Mouse (Mus musculus) midbrain, postnatal 0 days (tissue): ENCODE data around the gene P2ry2. TPM values are rescaled to one million over a fixed set of nuclear protein-coding genes. Genes with fewer than 3 reads are reported as not detected.

Experiments used
- ATAC-seq: fragments of 200-750 bp; cut with Nextera tagmentation; 2 replicates; pipeline ENCODE4 v1.8.0; 2017; ENCODE audit warnings: moderate number of reproducible peaks, mild to moderate bottlenecking, moderate TSS enrichment, moderate library complexity; ENCODE audit not compliant: low FRiP score
- DNase-seq: peaks from one replicate; pipeline ENCODE4 v3.0.0-alpha.2; 2015; ENCODE audit warnings: low spot score
- H3K27ac ChIP-seq: fragments of 300-500 bp; sonication (generic); 2 replicates; pipeline ENCODE4 v1.5.1; 2014; ENCODE audit warnings: low read depth, mild to moderate bottlenecking, low read length, mixed read lengths
- H3K27me3 ChIP-seq: fragments of 300-500 bp; sonication (generic); 2 replicates; pipeline ENCODE4 v1.6.1; 2014; ENCODE audit warnings: low read length, control low read depth, mixed read lengths; ENCODE audit not compliant: insufficient read depth
- H3K36me3 ChIP-seq: fragments of 300-500 bp; sonication (generic); 2 replicates; pipeline ENCODE4 v1.6.1; 2014; ENCODE audit warnings: low read length, control low read depth, mixed read lengths; ENCODE audit not compliant: insufficient read depth
- H3K4me1 ChIP-seq: fragments of 300-500 bp; sonication (generic); 2 replicates; pipeline ENCODE4 v1.6.1; 2014; ENCODE audit warnings: mild to moderate bottlenecking, control low read depth, antibody characterized with exemption, low read length, mixed read lengths; ENCODE audit not compliant: insufficient read depth
- H3K4me2 ChIP-seq: fragments of 300-500 bp; sonication (generic); 2 replicates; pipeline ENCODE4 v1.6.1; 2014; ENCODE audit warnings: low read depth, mild to moderate bottlenecking, low read length, mixed read lengths; ENCODE audit not compliant: poor library complexity, severe bottlenecking
- H3K4me3 ChIP-seq: fragments of 300-500 bp; sonication (generic); 2 replicates; pipeline ENCODE4 v1.5.1; 2014; ENCODE audit warnings: low read depth, mild to moderate bottlenecking, low read length, moderate library complexity
- H3K9ac ChIP-seq: fragments of 300-500 bp; sonication (generic); replicated peaks from 2 replicates; pipeline ENCODE4 v1.6.1; 2014; ENCODE audit warnings: mild to moderate bottlenecking, low read length, moderate library complexity, mixed read lengths; ENCODE audit not compliant: poor library complexity, severe bottlenecking
- H3K9me3 ChIP-seq: fragments of 300-500 bp; sonication (generic); 2 replicates; pipeline ENCODE4 v1.6.1; 2016; ENCODE audit warnings: low read length, control low read depth
- CTCF ChIP-seq: IDR thresholded peaks from 2 replicates; pipeline ENCODE4 v1.5.1; 2016; ENCODE audit warnings: antibody characterized with exemption, mild to moderate bottlenecking
- WGBS: fragments of 180-500 bp; shearing (Covaris S2); extraction: QIAGEN DNeasy Blood & Tissue Kit; methylation state at CpG from one replicate; pipeline ENCODE4 v1.1.7; 2014; 5-methylcytosine and 5-hydroxymethylcytosine counted together
- polyA plus RNA-seq: library from polyadenylated mRNA; unstranded; fragments of >200 nt; fragmentation: Nextera tagmentation; extraction: Ambion mirVana; gene quantifications from 2 replicates; pipeline ENCODE4 v1.2.1, GENCODE M21; 2015
- total RNA-seq: library from RNA; depleted of rRNA; stranded (reverse); fragments of >200 nt; gene quantifications from 2 replicates; pipeline ENCODE4 v1.2.3, GENCODE M21; 2014

Gene P2ry2
- total and polyA plus RNA-seq, 2 experiments from 2014 or later: 0.16 to 0.44 TPM

DNA sequence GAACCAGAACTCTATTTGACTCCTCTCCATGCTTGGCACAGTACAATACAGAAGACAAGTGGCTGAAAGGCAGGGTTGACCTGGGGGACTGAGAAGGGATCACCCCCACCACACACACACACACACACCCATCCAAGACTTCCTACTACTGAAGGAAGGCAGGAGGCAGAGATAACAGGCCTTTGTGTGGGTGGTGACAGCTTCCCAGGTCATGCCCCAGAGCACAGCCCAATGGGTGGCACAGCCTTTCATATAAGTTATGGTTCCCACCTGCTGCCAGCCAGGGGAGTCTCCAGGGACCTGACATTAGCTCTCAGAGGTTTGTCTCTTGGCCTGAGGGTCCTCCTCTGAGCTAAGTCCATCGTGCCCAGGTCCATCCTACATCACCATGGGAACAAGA is 15.5 kb downstream of the P2ry2 start:
- TF ChIP-seq CTCF: no peak
- Histone ChIP-seq H3K27me3 (no peaks in the 10 kb centered on the region), H3K4me2 (no peak overlapping the region), H3K27ac (no peak overlapping the region), H3K9me3 (no peaks in the 10 kb centered on the region), H3K36me3 (no peaks in the 10 kb centered on the region), H3K4me3 (no peak overlapping the region), H3K9ac (no peak overlapping the region), H3K4me1 (no peaks in the 10 kb centered on the region)
- ATAC-seq (no peak), DNase-seq (no peak)
- WGBS: 73% methylated on average over 1 of the region's 1 CpGs

DNA sequence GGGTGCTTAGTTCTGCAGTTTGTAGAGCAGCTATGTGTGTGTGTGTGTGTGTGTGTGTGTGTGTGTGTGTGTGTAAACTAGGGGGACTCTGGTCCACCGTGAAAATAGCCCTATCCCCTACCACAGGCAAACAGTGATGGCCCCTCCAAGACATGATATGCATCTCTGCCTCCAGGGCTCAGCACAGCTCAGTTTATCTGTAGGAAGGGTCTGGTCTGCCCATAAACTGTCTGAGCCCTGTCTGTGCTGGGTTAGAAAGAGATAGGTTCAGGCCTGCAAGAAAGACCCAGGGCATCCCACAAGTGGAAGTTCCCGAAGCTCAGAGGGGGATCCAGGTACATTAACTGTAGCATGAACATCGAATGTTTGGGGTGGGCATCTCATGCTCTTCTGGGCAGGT is 16.7 kb downstream of the P2ry2 start:
- ATAC-seq (no peak), DNase-seq (no peak)
- H3K36me3 ChIP-seq: no peaks in the 10 kb centered on the region
- no peak overlapping the region for H3K4me2 ChIP-seq
- H3K4me1 ChIP-seq: no peaks in the 10 kb centered on the region
- H3K4me3 ChIP-seq: no peak overlapping the region
- no peak for TF ChIP-seq CTCF
- H3K9ac ChIP-seq: no peak overlapping the region
- 93% methylated on average over 3 of the region's 3 CpGs for WGBS
- no peaks in the 10 kb centered on the region for H3K27me3 ChIP-seq
- no peaks in the 10 kb centered on the region for H3K9me3 ChIP-seq
- no peak overlapping the region for H3K27ac ChIP-seq

DNA sequence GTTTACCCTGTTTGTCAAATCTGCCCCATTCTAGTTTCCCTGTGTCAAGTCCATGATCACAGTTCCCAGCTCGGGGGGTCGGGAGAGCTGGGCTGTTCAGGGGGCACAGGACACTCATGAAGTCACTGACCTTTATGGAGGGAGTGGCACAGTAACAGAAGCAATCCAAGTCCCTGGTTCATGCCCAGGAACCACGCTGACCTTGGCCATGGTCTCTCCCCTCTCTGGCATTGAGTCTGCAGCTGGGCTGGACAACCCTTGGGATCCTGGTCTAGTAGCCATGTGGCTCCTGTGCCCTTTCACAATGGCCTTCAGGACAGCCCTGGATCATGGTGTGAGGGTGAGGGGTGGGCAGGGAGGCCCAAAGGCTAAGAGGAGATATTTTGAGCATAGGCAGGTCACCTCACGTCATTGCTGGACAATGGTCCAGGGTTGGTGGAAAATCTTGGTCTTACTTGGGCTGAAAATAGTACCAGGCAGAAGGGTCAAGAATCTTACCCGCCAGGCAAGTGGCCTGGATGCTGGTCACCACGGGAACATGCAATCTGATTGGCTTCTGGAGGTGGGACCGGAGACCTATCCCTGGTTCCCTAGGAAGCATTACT is 17.3 kb downstream of the P2ry2 start:
- no peak for TF ChIP-seq CTCF
- Histone ChIP-seq H3K4me2 (no peak overlapping the region), H3K9ac (no peak overlapping the region), H3K4me1 (no peaks in the 10 kb centered on the region), H3K9me3 (no peaks in the 10 kb centered on the region), H3K27ac (no peak overlapping the region), H3K36me3 (no peaks in the 10 kb centered on the region), H3K4me3 (no peak overlapping the region), H3K27me3 (no peaks in the 10 kb centered on the region)
- 87% methylated on average over 7 of the region's 7 CpGs for WGBS
- DNase-seq: no peak
- ATAC-seq: no peak

DNA sequence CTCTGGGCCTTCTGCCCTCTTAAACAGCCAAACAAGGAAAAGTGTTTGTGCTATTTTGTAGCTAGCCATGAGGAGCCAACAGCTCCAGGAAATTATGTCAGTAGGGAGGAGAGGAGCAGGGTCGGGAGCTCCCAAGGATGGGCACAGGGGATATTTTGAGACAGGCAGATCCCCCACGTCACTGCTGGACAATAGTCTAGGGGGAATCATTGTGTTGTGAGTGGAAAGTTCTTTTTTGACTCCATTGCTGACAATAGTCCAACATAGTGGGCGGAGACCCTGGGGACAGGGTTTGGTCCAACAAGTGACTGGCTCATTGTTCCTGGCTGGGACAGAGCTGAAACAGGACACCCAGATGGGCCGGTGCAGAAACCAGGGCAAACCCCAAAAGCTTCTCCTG is 19.5 kb downstream of the P2ry2 start:
- 44% methylated on average over 4 of the region's 4 CpGs for WGBS
- ATAC-seq: no peak
- no peak overlapping the region for H3K4me3 ChIP-seq

DNA sequence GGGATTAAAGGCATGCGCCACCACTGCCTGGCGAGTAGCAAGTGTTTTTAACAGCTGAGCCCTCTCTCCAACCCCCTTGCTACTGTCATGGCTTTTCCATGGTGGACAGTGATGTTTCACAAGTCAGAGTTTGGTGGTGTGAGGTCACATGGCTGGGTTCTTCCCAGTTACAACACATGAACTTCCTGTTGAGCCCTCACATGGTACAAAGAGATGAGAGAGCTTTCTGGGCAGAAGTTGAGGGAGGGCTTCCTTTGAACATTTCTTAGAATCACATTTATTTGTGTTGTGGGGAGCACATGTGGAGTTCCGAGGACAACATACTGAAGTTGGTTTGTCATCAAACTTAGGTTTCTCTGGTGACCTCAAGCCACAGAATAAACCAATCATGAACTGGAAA is 20.7 kb downstream of the P2ry2 start:
- no peaks in the 10 kb centered on the region for H3K9me3 ChIP-seq
- H3K27ac ChIP-seq: no peak overlapping the region
- no peak overlapping the region for H3K4me3 ChIP-seq
- no peak for TF ChIP-seq CTCF
- DNase-seq (no peak), ATAC-seq (no peak)
- H3K27me3 ChIP-seq: no peaks in the 10 kb centered on the region
- H3K4me2 ChIP-seq: no peak overlapping the region
- no peaks in the 10 kb centered on the region for H3K36me3 ChIP-seq
- WGBS: 92% methylated on average over 3 of the region's 3 CpGs
- no peaks in the 10 kb centered on the region for H3K4me1 ChIP-seq
- H3K9ac ChIP-seq: no peak overlapping the region

More for the DNA sequence above, 19.5 kb downstream of the P2ry2 start:
- Histone ChIP-seq H3K4me2 (no peak overlapping the region), H3K27me3 (no peaks in the 10 kb centered on the region), H3K9me3 (no peaks in the 10 kb centered on the region), H3K27ac (no peak overlapping the region), H3K4me1 (no peaks in the 10 kb centered on the region), H3K36me3 (no peaks in the 10 kb centered on the region), H3K9ac (no peak overlapping the region)
- DNase-seq: no peak
- no peak for TF ChIP-seq CTCF

DNA sequence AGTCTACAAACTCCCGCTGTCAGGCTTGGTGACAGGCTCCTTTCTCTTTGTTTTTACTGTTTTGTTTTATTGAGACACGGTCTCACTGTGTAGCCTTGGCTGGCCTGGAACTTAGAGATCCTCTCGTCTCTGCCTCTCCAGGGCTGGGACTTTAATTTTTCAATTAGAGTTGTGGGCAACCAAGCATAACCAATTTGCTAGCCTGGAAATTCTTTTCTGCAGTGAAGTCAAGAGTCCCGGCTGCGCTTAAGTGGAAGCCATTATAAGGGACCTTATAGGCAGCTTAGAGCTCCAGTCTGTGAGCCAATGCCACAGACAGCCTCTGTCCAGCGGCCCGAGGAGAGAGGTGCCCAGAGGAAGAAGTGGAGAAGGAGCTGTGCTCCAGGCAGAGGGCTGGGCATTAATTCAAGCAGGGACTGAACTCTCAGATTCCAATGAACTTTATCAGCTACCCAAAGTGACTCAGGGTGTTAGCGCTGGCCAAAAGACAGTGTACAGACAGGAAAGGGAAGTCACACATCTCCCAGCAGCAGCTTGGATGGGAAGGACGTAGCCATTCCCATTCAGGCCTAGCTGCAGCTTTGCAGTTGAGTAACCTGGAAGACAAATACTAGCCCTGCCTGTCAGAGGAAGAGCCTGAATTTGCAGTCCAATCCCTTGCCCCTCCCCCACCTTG is 21.9 kb downstream of the P2ry2 start:
- no peaks in the 10 kb centered on the region for H3K36me3 ChIP-seq
- H3K27ac ChIP-seq: no peak overlapping the region
- WGBS: 44% methylated on average over 9 of the region's 9 CpGs
- ATAC-seq (no peak), DNase-seq (no peak)
- no peak overlapping the region for H3K4me3 ChIP-seq
- no peak overlapping the region for H3K9ac ChIP-seq
- H3K4me1 ChIP-seq: no peaks in the 10 kb centered on the region
- no peak for TF ChIP-seq CTCF
- no peaks in the 10 kb centered on the region for H3K9me3 ChIP-seq
- H3K4me2 ChIP-seq: no peak overlapping the region
- no peaks in the 10 kb centered on the region for H3K27me3 ChIP-seq
